Mouse (Mus musculus) neural tube, embryonic 13.5 days (tissue): Measurements from ENCODE around the gene Fbrs. TPM values are rescaled to one million over a fixed set of nuclear protein-coding genes. Genes with fewer than 3 reads are reported as not detected.
A peak's percentile ranks its signal among the peaks of the same experiment; 100 is the strongest.
"Not testable (repeated sequence)": the region's sequence is repeated elsewhere in the genome, so short reads cannot be mapped to it uniquely, and the experiment has no call there.

Experiments used
- ATAC-seq: fragments of 200-750 bp; cut with Nextera tagmentation; 2 replicates; pipeline ENCODE4 v1.8.0; 2017; ENCODE audit warnings: low read depth, mild to moderate bottlenecking, moderate TSS enrichment, moderate library complexity
- H3K27ac ChIP-seq: fragments of 300-500 bp; sonication (generic); replicated peaks from 2 replicates; pipeline ENCODE4 v1.5.1; 2015; ENCODE audit warnings: moderate library complexity, mild to moderate bottlenecking, inconsistent platforms
- H3K27me3 ChIP-seq: fragments of 300-500 bp; sonication (generic); 2 replicates; pipeline ENCODE4 v1.6.1; 2015; ENCODE audit warnings: mild to moderate bottlenecking, inconsistent platforms
- H3K36me3 ChIP-seq: fragments of 300-500 bp; sonication (generic); 2 replicates; pipeline ENCODE4 v1.6.1; 2015; ENCODE audit warnings: mild to moderate bottlenecking, inconsistent platforms
- H3K4me1 ChIP-seq: fragments of 300-500 bp; sonication (generic); replicated peaks from 2 replicates; pipeline ENCODE4 v1.6.1; 2015; ENCODE audit warnings: inconsistent platforms
- H3K4me2 ChIP-seq: fragments of 300-500 bp; sonication (generic); 2 replicates; pipeline ENCODE4 v1.6.1; 2015; ENCODE audit warnings: inconsistent platforms, mild to moderate bottlenecking, moderate library complexity
- H3K4me3 ChIP-seq: fragments of 300-500 bp; sonication (generic); 2 replicates; pipeline ENCODE4 v1.5.1; 2015; ENCODE audit warnings: mild to moderate bottlenecking, inconsistent platforms
- H3K9ac ChIP-seq: fragments of 300-500 bp; sonication (generic); 2 replicates; pipeline ENCODE4 v1.6.1; 2015; ENCODE audit warnings: moderate library complexity, mild to moderate bottlenecking, inconsistent platforms
- H3K9me3 ChIP-seq: fragments of 300-500 bp; sonication (generic); 2 replicates; pipeline ENCODE4 v1.6.1; 2016; ENCODE audit warnings: inconsistent platforms
- WGBS: fragments of 180-500 bp; shearing (Covaris S2); methylation state at CpG from one replicate; pipeline ENCODE4 v1.1.7; 2015; 5-methylcytosine and 5-hydroxymethylcytosine counted together
- polyA plus RNA-seq: library from polyadenylated mRNA; unstranded; fragments of >200 nt; fragmentation: Nextera tagmentation; extraction: Ambion mirVana; gene quantifications from 2 replicates; pipeline ENCODE4 v1.2.1, GENCODE M21; 2015

The Fbrs gene
- polyA plus RNA-seq, 1 experiment from 2014 or later = 12.6 TPM

DNA sequence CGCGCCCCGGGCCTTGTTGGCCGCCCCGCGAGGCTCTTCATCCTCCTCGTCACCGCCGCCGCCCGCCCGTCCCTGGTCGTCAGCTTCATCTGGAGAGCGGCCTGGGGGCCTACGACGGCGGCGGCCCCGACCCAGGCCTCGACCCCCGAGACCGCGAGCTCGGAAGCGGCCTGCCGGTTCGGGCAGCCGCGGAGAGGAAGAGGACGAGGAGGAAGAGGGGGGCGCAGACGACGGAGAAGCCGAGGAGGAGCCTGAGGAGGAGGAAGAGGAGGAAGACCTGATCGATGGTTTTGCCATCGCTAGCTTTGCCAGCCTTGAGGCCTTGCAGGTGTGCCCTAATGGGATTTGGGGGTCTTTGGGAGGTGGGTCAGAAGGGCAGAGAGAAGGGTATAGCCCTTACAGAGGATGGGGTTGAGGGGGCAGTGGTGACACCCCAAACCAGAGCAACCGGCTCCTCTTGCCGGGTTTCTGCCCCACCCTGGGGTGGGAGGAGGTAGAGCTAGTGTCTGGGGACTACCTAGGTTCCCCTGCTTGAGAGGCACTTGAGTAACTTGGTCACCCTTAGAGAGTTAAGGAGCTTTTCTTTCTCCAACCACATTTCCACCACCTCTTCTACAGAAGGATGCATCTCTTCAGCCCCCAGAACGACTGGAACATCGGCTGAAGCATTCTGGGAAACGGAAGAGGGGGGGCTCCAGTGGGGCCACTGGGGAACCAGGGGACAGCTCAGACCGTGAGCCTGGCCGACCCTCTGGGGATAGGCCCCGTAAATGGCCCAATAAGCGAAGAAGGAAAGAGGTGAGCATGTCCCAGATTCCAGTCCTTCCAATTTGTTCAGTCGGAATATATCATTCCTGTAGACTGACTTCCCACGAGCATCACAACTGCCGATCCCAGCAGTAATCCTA, 573 bp downstream of the Fbrs start:
- peaks cover 59% of the 10 kb centered on the region for H3K36me3 ChIP-seq
- no peaks in the 10 kb centered on the region for H3K27me3 ChIP-seq
- H3K4me3 ChIP-seq = peak overlapping the region; percentile 98
- WGBS = 3% methylated on average over 48 of the region's 48 CpGs
- peaks cover 45% of the 10 kb centered on the region for H3K4me1 ChIP-seq
- H3K4me2 ChIP-seq = peak overlapping the region; percentile 100
- H3K27ac ChIP-seq = peak overlapping the region; percentile 96
- H3K9me3 ChIP-seq = no peaks in the 10 kb centered on the region
- no peak for ATAC-seq
- H3K9ac ChIP-seq = peak overlapping the region; percentile 99

- Histone ChIP-seq H3K9ac (peak overlapping the region; percentile 99), H3K9me3 (no peaks in the 10 kb centered on the region), H3K4me3 (peak overlapping the region; percentile 98), H3K27ac (0 out of 2 replicates have a peak overlapping the region, but pooled peaks have one; percentile 96), H3K36me3 (peaks cover 59% of the 10 kb centered on the region), H3K27me3 (no peaks in the 10 kb centered on the region), H3K4me2 (peak overlapping the region; percentile 100), H3K4me1 (peaks cover 45% of the 10 kb centered on the region)
- ATAC-seq = no peak
- WGBS = 80% methylated on average over 2 of the region's 2 CpGs
Measured at GRCm38 (mm10) chr7:127480321-127480720, 1.3 kb downstream of the Fbrs start.

DNA sequence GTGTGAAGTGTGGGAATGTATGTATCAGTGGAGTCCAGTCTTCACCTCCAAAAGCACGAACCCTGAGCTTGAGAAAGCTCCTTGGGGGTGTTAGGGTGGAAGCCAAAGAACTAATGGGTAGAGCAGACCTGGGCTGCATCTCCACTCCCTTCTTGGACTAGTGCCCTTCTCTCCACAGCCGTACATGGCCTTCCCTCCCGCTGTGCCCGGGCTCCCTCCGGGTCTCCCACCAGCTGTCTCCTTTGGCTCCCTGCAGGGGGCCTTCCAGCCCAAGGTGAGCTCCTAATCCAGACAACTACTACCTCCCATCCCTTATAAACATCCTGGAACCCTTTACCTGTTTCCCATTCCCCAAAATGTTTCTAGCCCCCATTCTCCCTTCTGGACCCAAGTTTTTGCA, 6.4 kb downstream of the Fbrs start:
- WGBS = 73% methylated on average over 5 of the region's 5 CpGs
- no peak overlapping the region for H3K4me3 ChIP-seq
- no peak overlapping the region for H3K4me2 ChIP-seq
- no peaks in the 10 kb centered on the region for H3K27me3 ChIP-seq
- H3K36me3 ChIP-seq = peaks cover 95% of the 10 kb centered on the region
- H3K9me3 ChIP-seq = no peaks in the 10 kb centered on the region
- no peak overlapping the region for H3K9ac ChIP-seq
- H3K27ac ChIP-seq = no peak overlapping the region
- no peak for ATAC-seq
- H3K4me1 ChIP-seq = peaks cover 20% of the 10 kb centered on the region

GRCm38 (mm10) chr7:127488364-127488763, 9.4 kb downstream of the Fbrs start:
- not testable (repeated sequence) for H3K4me1 ChIP-seq, H3K27ac ChIP-seq, H3K27me3 ChIP-seq, H3K4me3 ChIP-seq, H3K9me3 ChIP-seq, H3K4me2 ChIP-seq, H3K9ac ChIP-seq, ATAC-seq
- H3K36me3 ChIP-seq = peaks cover 93% of the 10 kb centered on the region
- 83% methylated on average over 5 of the region's 5 CpGs for WGBS

DNA sequence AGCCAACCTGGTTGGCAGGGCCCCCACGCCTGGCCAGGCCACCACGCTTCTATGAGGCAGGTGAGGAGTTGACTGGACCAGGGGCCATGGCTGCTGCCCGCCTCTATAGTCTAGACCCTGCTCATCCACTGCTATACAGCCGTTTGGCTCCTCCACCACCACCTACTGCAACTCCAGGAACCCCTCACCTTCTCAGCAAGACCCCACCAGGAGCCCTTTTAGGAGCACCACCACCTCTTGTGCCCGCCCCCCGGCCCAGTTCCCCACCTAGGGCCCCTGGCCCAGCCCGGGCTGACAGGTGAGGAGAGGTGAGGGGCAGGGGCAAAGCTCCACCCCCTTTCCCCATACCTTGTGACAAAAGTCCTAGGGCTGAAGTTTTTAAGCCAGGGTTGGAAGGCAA, 11.0 kb downstream of the Fbrs start:
- Histone ChIP-seq H3K4me1 (no peaks in the 10 kb centered on the region), H3K4me3 (no peak overlapping the region), H3K9ac (no peak overlapping the region), H3K27me3 (no peaks in the 10 kb centered on the region), H3K4me2 (no peak overlapping the region), H3K9me3 (no peaks in the 10 kb centered on the region), H3K36me3 (peaks cover 77% of the 10 kb centered on the region), H3K27ac (no peak overlapping the region)
- WGBS = 96% methylated on average over 7 of the region's 7 CpGs
- ATAC-seq = no peak

DNA sequence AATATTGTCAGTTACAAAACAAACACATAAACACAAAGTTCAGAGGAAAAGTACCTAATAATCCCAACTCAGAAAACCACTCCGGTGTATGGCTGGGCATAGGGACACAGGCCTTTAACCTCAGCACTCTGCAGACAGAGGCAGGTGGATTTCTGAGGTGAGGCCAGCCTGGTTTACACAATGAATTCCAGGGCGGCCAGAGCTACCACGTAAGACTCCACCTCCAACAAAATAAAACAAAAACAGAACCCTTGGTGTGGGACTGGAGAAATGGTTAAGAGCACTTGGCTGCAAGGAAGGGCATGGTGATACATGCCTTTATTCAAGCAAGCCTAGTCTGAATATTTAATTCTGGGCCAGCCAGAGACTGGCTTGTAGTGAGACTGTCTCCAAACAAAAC, 12.8 kb downstream of the Fbrs start:
- WGBS = 95% methylated on average over 3 of the region's 3 CpGs
- H3K4me1 ChIP-seq = no peaks in the 10 kb centered on the region
- H3K9me3 ChIP-seq = no peaks in the 10 kb centered on the region
- no peak overlapping the region for H3K9ac ChIP-seq
- H3K27ac ChIP-seq = no peak overlapping the region
- no peak for ATAC-seq
- peaks cover 58% of the 10 kb centered on the region for H3K36me3 ChIP-seq
- H3K4me2 ChIP-seq = no peak overlapping the region
- H3K4me3 ChIP-seq = no peak overlapping the region
- no peaks in the 10 kb centered on the region for H3K27me3 ChIP-seq

- no peaks in the 10 kb centered on the region for H3K27me3 ChIP-seq
- no peaks in the 10 kb centered on the region for H3K9me3 ChIP-seq
- H3K4me2 ChIP-seq = no peak overlapping the region
- no peak overlapping the region for H3K4me3 ChIP-seq
- ATAC-seq = no peak
- peaks cover 32% of the 10 kb centered on the region for H3K36me3 ChIP-seq
- H3K27ac ChIP-seq = no peak overlapping the region
- H3K9ac ChIP-seq = no peak overlapping the region
- no peaks in the 10 kb centered on the region for H3K4me1 ChIP-seq
Measured at GRCm38 (mm10) chr7:127494648-127495047, 15.6 kb downstream of the Fbrs start.

DNA sequence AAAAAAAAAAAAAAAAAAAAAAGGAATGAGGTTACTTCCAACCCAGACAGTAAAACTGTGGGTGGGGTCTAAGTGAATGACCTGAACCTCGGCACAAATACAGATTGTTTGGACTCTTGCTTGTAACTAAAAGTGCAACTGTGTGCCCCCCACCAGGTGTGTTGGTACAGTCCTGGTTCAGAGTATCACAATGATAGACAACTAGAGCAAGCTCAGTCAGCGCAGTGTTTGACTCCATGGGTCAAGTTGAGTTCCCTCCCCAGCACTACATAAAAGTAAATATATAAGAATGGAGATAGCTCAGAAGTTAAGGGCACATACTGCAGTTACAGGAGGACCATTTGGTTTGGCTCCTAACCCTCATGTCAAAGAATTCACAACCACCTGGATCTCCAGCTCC, 18.4 kb downstream of the Fbrs start:
- Histone ChIP-seq H3K27me3 (no peaks in the 10 kb centered on the region), H3K27ac (no peak overlapping the region), H3K9ac (no peak overlapping the region), H3K9me3 (no peaks in the 10 kb centered on the region), H3K4me1 (no peaks in the 10 kb centered on the region), H3K36me3 (peaks cover 5% of the 10 kb centered on the region), H3K4me3 (no peak overlapping the region), H3K4me2 (no peak overlapping the region)
- WGBS = 86% methylated on average over 2 of the region's 2 CpGs
- no peak for ATAC-seq

DNA sequence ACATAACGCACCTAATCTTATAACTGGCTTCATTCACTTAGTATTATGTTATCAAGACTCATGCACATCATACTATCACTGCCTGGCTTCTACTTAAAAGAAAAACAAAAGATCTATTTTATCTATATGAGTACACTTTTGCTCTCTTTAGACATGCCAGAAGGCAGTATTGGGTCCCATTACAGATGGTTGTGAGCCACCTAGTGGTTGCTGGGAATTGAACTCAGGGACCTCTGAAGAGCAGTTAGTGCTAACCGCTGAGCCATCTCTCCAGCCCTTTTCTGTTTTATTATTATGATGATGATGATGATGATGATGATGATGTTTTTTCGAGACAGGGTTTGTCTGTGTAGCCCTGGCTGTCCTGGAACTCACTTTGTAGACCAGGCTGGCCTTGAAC, 19.4 kb downstream of the Fbrs start:
- Histone ChIP-seq H3K27me3 (no peaks in the 10 kb centered on the region), H3K9ac (no peak overlapping the region), H3K9me3 (no peaks in the 10 kb centered on the region), H3K4me1 (no peaks in the 10 kb centered on the region), H3K27ac (no peak overlapping the region), H3K4me3 (no peak overlapping the region), H3K36me3 (no peaks in the 10 kb centered on the region), H3K4me2 (no peak overlapping the region)
- ATAC-seq = no peak
- WGBS = 43% methylated on average over 3 of the region's 3 CpGs

DNA sequence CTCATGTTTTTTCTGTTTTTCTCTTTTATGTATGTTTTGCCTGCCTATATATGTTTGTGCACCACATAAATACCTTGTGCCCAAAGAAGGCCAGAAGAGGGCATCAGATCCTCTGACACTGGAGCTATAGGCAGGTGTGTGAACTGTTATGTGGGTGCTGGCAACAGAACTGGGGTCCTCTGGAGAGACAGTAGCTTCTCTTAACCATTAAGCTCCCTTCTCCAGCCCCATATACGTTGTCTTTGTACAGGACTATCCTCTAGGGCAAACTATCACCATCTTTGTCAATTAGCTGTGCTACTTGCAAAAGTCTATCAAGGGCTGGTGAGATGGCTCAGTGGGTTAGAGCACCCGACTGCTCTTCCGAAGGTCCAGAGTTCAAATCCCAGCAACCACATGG, 29.3 kb downstream of the Fbrs start:
- H3K27me3 ChIP-seq = no peaks in the 10 kb centered on the region
- no peak overlapping the region for H3K4me3 ChIP-seq
- H3K36me3 ChIP-seq = no peaks in the 10 kb centered on the region
- 93% methylated on average over 3 of the region's 3 CpGs for WGBS
- no peak overlapping the region for H3K27ac ChIP-seq
- peaks cover 12% of the 10 kb centered on the region for H3K4me1 ChIP-seq
- H3K4me2 ChIP-seq = no peak overlapping the region
- ATAC-seq = no peak
- no peak overlapping the region for H3K9ac ChIP-seq
- H3K9me3 ChIP-seq = no peaks in the 10 kb centered on the region

DNA sequence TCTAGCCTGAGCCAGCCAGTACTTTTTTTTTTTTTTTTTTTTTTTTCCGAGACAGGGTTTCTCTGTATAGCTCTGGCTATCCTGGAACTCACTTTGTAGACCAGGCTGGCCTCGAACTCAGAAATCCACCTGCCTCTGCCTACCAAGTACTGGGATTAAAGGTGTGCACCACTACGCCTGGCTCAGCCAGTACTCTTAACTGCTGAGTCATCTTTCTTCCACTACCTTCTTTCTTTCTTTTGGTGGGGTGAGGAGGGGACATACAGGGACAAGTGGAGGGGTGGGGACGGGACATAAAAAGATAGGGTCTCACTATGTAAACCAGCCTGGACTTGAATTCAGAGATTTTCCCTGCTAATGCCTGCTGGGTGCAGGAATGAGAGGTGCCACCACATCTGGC, 30.8 kb downstream of the Fbrs start:
- not testable (repeated sequence) for H3K4me3 ChIP-seq, H3K9ac ChIP-seq, H3K27me3 ChIP-seq, H3K27ac ChIP-seq, H3K9me3 ChIP-seq, H3K36me3 ChIP-seq, H3K4me2 ChIP-seq, ATAC-seq
- H3K4me1 ChIP-seq = peaks cover 26% of the 10 kb centered on the region
- 83% methylated on average over 4 of the region's 4 CpGs for WGBS

DNA sequence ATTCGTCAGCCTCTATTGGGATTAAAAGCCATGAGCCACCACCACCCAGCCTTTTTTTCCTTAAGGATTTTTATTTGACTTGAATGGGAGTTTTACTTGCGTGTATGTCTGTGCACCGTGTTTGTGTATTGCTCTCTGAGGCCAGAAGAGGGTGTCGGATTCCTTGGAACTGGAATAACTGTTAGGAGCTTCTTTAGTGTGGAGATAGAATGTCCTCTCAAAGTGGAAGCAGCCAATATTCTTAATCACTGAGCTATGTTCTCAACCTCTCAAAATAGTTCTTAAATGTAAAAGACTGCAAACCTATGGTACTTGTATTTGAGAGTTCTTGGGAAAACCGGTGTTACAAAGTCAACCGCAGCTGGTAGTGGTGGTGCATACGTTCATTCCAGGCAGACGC, 32.2 kb downstream of the Fbrs start:
- Histone ChIP-seq H3K4me2 (peak overlapping the region; percentile 54), H3K4me3 (peak overlapping the region; percentile 85), H3K36me3 (peaks cover 16% of the 10 kb centered on the region), H3K27me3 (no peaks in the 10 kb centered on the region), H3K27ac (peak overlapping the region; percentile 99; the same call in 1 of the 2 replicates), H3K9me3 (no peaks in the 10 kb centered on the region), H3K9ac (0 out of 2 replicates have a peak overlapping the region, but pooled peaks have one; percentile 91), H3K4me1 (peaks cover 27% of the 10 kb centered on the region)
- 41% methylated on average over 8 of the region's 8 CpGs for WGBS
- no peak for ATAC-seq

GRCm38 (mm10) chr7:127511808-127512230, 32.8 kb downstream of the Fbrs start, which contains the start of gene Srcap:
TSS of gene Srcap (plus strand) at chr7:127511983.
- WGBS = 0% methylated on average over 37 of the region's 37 CpGs
- Histone ChIP-seq H3K9me3 (no peaks in the 10 kb centered on the region), H3K4me3 (peak within 1 kb of the TSS; percentile 85), H3K36me3 (peaks cover 22% of the 10 kb centered on the region), H3K4me2 (peak within 1 kb of the TSS; percentile 66), H3K4me1 (peaks cover 27% of the 10 kb centered on the region), H3K27me3 (no peaks in the 10 kb centered on the region), H3K27ac (peak within 1 kb of the TSS; percentile 99), H3K9ac (peak within 1 kb of the TSS; percentile 91)
- ATAC-seq = peak; percentile 99
